Mouse (Mus musculus) myocyte (in vitro differentiated cells): ENCODE data around the gene Ablim1. TPM values are rescaled to one million over a fixed set of nuclear protein-coding genes. Genes with fewer than 3 reads are reported as not detected.

ENCODE experiments used
- H3K27me3 ChIP-seq: one replicate; pipeline ENCODE4 v1.6.1; 2011; ENCODE audit not compliant: control insufficient read depth, insufficient read depth, insufficient read length
- H3K36me3 ChIP-seq: one replicate; pipeline ENCODE4 v1.6.1; 2011; ENCODE audit not compliant: control insufficient read depth, insufficient read depth
- H3K4me2 ChIP-seq: one replicate; pipeline ENCODE4 v1.6.1; 2011; ENCODE audit warnings: low read depth, control low read depth
- H3K4me3 ChIP-seq: one replicate; pipeline ENCODE4 v1.5.1; 2011; ENCODE audit warnings: mild to moderate bottlenecking, control low read depth, moderate library complexity
- H3K79me2 ChIP-seq: one replicate; pipeline ENCODE4 v1.6.1; 2011; ENCODE audit not compliant: control insufficient read depth, insufficient read depth
- H3ac ChIP-seq: one replicate; pipeline ENCODE4 v1.6.1; 2011; ENCODE audit not compliant: control insufficient read depth, insufficient read length
- CEBPB ChIP-seq: IDR thresholded peaks from 2 replicates; pipeline ENCODE4 v1.6.1; 2011; ENCODE audit warnings: mild to moderate bottlenecking, moderate library complexity; ENCODE audit not compliant: poor library complexity, insufficient read depth, severe bottlenecking
- E2F4 ChIP-seq: IDR thresholded peaks from one replicate; pipeline ENCODE4 v1.6.1; 2011; ENCODE audit warnings: mild to moderate bottlenecking, control low read depth, moderate library complexity; ENCODE audit not compliant: insufficient read depth
- MAX ChIP-seq: IDR thresholded peaks from one replicate; pipeline ENCODE4 v1.6.1; 2011; ENCODE audit warnings: low read depth, mild to moderate bottlenecking, control low read depth
- MYOD1 ChIP-seq, 3 experiments: IDR thresholded peaks; one replicate each; pipeline ENCODE4 v1.6.1; 2011; ENCODE audit warnings: control low read depth in 2 of 3, low read depth in 2 of 3, mild to moderate bottlenecking in 2 of 3, moderate library complexity in 1 of 3; ENCODE audit not compliant: insufficient read length in 2 of 3, control insufficient read depth in 1 of 3
- MYOG ChIP-seq, 3 experiments: IDR thresholded peaks; one replicate each; pipeline ENCODE4 v1.6.1; 2011; ENCODE audit warnings: control low read depth in 2 of 3, low read depth in 2 of 3, mild to moderate bottlenecking in 2 of 3; ENCODE audit not compliant: insufficient read length in 2 of 3, control insufficient read depth in 1 of 3, insufficient read depth in 1 of 3
- POLR2A ChIP-seq: IDR thresholded peaks from one replicate; pipeline ENCODE4 v1.6.1; 2011; ENCODE audit warnings: low read depth, mild to moderate bottlenecking, control low read depth, moderate library complexity; ENCODE audit not compliant: insufficient read length
- POLR2AphosphoS2 ChIP-seq: IDR thresholded peaks from one replicate; pipeline ENCODE4 v1.6.1; 2011; ENCODE audit warnings: low read depth, control low read depth; ENCODE audit not compliant: insufficient read length
- REST ChIP-seq: IDR thresholded peaks from one replicate; pipeline ENCODE4 v1.6.1; 2011; ENCODE audit warnings: mild to moderate bottlenecking, control low read depth, moderate library complexity; ENCODE audit not compliant: insufficient read depth, insufficient read length
- SRF ChIP-seq: IDR thresholded peaks from one replicate; pipeline ENCODE4 v1.6.1; 2011; ENCODE audit warnings: low read depth; ENCODE audit not compliant: control insufficient read depth, insufficient read length
- TCF12 ChIP-seq: IDR thresholded peaks from one replicate; pipeline ENCODE4 v1.6.1; 2011; ENCODE audit warnings: mild to moderate bottlenecking, control low read depth; ENCODE audit not compliant: poor library complexity, insufficient read depth, severe bottlenecking
- TCF3 ChIP-seq: IDR thresholded peaks from one replicate; pipeline ENCODE4 v1.6.1; 2011; ENCODE audit warnings: low read depth, control low read depth; ENCODE audit not compliant: insufficient read length
- USF1 ChIP-seq: IDR thresholded peaks from one replicate; pipeline ENCODE4 v1.6.1; 2011; ENCODE audit warnings: low read depth, mild to moderate bottlenecking, control low read depth, moderate library complexity
- polyA plus RNA-seq: library from polyadenylated mRNA; unstranded; fragments of >200 nt; fragmentation: generic; extraction: Trizol; gene quantifications from one replicate; pipeline ENCODE4 v1.2.1, GENCODE M21; 2012; ENCODE audit warnings: missing spikeins

The Ablim1 gene
- polyA plus RNA-seq, 1 experiment = 29.9 TPM

- Histone ChIP-seq H3K36me3 (peaks cover 16% of the 10 kb centered on the region), H3K79me2 (no peaks in the 10 kb centered on the region), H3ac (no peak overlapping the region), H3K4me3 (no peak overlapping the region), H3K27me3 (no peaks in the 10 kb centered on the region), H3K4me2 (no peak overlapping the region)
- no peak for TF ChIP-seq TCF12
- no peak for TF ChIP-seq MYOD1 (IDR thresholded peaks at IDR 0.05; ENCODE audit: control insufficient read depth in 1 of 3, insufficient read length in 2 of 3, low read depth in 2 of 3)
- TF ChIP-seq SRF = no peak
- no peak for TF ChIP-seq TCF3
- TF ChIP-seq E2F4 = no peak
- no peak for TF ChIP-seq USF1
Observed at GRCm38 (mm10) chr19:57146936-57147335, 167.8 kb downstream of the Ablim1 start.

- TF ChIP-seq TCF3 (no peak), POLR2AphosphoS2 (no peak), E2F4 (no peak), POLR2A (no peak), MAX (no peak), SRF (no peak)
- H3K4me3 ChIP-seq = no peak overlapping the region
- no peak overlapping the region for H3K4me2 ChIP-seq
- no peaks in the 10 kb centered on the region for H3K27me3 ChIP-seq
- H3K36me3 ChIP-seq = peaks cover 16% of the 10 kb centered on the region
- H3ac ChIP-seq = no peak overlapping the region
- H3K79me2 ChIP-seq = no peaks in the 10 kb centered on the region
Observed at GRCm38 (mm10) chr19:57143646-57144045, 171.1 kb downstream of the Ablim1 start.

DNA sequence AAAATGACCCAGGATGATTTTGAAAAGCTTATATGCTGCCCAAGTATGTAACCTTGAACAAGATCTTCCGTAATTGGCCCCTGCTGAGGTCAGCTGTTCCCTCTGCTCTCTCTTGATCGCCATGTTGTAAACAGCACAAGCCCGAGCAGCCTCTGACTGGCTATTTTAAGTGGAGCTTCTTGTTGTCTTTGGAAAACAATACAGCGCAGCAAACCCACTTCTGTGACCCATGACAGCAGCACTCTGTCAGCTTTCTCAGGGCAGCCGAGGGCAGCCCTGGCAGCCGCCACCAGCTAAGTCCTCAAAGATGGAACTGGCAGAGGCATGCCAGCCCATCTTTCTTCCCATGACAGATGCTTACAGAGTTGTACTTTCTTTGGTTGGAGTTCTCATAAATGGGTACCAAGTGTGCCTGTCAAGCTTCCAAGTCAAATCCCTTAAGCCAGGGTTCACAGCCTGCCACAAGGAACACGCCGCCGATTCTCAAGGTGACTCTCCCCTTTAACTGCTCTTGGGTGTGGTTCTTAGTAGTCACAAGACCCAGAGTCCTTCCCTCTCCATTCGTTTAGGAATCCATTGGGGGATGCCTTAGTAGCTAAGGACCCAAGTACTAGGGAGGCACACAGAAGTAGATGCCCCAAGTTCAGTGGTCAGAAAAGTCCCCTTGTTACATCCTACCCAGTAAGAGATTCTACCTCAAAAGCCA, 172.8 kb downstream of the Ablim1 start:
- Histone ChIP-seq H3K4me3 (no peak overlapping the region), H3K27me3 (no peaks in the 10 kb centered on the region), H3K4me2 (no peak overlapping the region), H3K79me2 (no peaks in the 10 kb centered on the region), H3K36me3 (peaks cover 16% of the 10 kb centered on the region), H3ac (no peak overlapping the region)
- TF ChIP-seq E2F4 (no peak), MAX (no peak), CEBPB (no peak), TCF3 (no peak), POLR2AphosphoS2 (no peak), REST (no peak), TCF12 (no peak), MYOG (IDR thresholded peaks at IDR 0.05; ENCODE audit: control insufficient read depth in 1 of 3, insufficient read depth in 1 of 3, insufficient read length in 2 of 3, low read depth in 2 of 3) (no peak), POLR2A (no peak), MYOD1 (IDR thresholded peaks at IDR 0.05; ENCODE audit: control insufficient read depth in 1 of 3, insufficient read length in 2 of 3, low read depth in 2 of 3) (no peak)

DNA sequence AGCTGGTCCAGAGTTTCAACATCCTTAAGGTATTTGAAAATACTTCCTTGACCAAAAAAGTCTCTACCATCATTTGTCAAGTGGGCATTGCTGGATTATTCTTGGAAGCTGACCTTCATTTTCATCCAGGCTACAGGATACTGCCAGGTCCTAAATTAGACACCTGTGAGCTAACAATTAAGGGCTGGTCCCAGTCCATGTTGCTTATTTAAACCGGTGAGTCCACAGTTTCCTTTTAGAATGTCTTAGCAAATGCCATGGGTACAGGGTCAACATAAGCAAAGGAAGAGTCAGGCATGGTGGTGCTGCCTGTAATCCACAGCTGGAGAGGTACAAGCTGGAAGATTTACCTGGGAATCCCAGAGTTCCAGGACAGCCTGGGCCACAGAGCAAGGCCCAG, 173.8 kb downstream of the Ablim1 start:
- no peaks in the 10 kb centered on the region for H3K27me3 ChIP-seq
- TF ChIP-seq REST (no peak), POLR2A (no peak), CEBPB (no peak), MAX (no peak), SRF (no peak), MYOG (IDR thresholded peaks at IDR 0.05; ENCODE audit: control insufficient read depth in 1 of 3, insufficient read depth in 1 of 3, insufficient read length in 2 of 3, low read depth in 2 of 3) (no peak), E2F4 (no peak), USF1 (no peak), TCF12 (no peak), POLR2AphosphoS2 (no peak), MYOD1 (IDR thresholded peaks at IDR 0.05; ENCODE audit: control insufficient read depth in 1 of 3, insufficient read length in 2 of 3, low read depth in 2 of 3) (no peak), TCF3 (no peak)
- no peak overlapping the region for H3K4me3 ChIP-seq
- H3K4me2 ChIP-seq = no peak overlapping the region
- H3ac ChIP-seq = no peak overlapping the region
- H3K79me2 ChIP-seq = no peaks in the 10 kb centered on the region
- peaks cover 12% of the 10 kb centered on the region for H3K36me3 ChIP-seq

DNA sequence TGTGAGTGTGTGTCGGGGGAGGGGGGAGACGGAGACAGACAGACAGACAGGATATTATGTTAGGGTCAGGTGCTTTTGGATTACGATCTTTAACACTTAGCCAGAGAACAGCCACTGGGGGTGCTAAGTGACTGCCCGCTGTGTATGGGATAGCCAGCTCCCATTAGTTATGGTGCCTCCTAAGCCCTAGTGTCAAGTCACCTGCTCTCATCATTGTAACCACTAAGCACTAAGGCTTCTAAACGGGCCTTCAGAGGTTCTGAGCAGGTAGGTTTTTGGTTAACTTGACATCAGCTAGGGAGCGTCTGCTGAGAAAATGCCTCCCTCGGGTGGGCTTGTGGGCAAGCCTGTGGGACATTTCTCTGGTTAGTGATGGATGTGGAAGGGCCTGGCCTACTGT, 174.6 kb downstream of the Ablim1 start:
- H3K27me3 ChIP-seq = no peaks in the 10 kb centered on the region
- H3K79me2 ChIP-seq = no peaks in the 10 kb centered on the region
- H3K4me2 ChIP-seq = no peak overlapping the region
- H3K4me3 ChIP-seq = no peak overlapping the region
- TF ChIP-seq MYOG (IDR thresholded peaks at IDR 0.05; ENCODE audit: control insufficient read depth in 1 of 3, insufficient read depth in 1 of 3, insufficient read length in 2 of 3, low read depth in 2 of 3) = no peak
- no peak for TF ChIP-seq CEBPB
- TF ChIP-seq TCF3 = no peak
- TF ChIP-seq POLR2AphosphoS2 = no peak
- TF ChIP-seq TCF12 = no peak
- no peak for TF ChIP-seq POLR2A
- TF ChIP-seq MAX = no peak
- TF ChIP-seq REST = no peak
- TF ChIP-seq E2F4 = no peak
- no peak for TF ChIP-seq SRF
- peaks cover 4% of the 10 kb centered on the region for H3K36me3 ChIP-seq
- no peak overlapping the region for H3ac ChIP-seq
